Mouse (Mus musculus): ENCODE measurements around the gene Eps8l2. TPM values are rescaled to one million over a fixed set of nuclear protein-coding genes. Genes with fewer than 3 reads are reported as not detected.

Gene Eps8l2
- total and polyA plus RNA-seq, 2 experiments from 2014 or later: 0.48 to 2.4 TPM

DNA sequence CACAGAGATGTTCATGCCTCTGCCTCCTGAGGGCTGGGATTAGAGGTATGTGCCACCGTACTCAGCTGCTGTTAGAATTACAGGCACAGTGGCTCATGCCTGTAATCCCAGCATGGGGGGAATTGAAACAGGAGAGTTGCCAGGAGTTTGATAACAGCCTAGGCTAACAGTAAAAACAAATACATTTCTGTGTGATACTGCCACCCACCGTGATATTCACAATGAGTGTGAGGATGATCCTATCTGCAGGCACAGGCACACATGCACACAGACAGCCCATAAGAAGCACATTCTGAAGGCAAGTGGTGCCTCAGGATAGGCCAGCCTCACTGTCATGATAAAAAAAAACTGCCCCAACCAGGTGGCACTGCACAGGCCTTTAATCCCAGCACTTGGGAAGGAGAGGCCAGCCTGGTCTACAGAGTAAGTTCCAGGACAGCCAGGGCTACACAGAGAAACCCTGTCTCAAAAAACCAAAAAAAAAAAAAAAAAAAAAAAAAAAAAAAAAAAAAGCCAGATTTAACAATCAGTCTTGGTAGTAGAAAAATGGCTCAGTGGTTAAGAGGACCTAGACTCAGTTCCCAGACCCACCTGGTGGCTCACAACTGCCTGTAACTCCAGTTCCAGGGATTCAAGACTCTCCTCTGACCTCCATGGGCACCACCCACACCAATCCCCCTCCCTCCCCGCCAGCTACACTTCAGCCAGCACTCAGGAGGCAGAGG is 40.6 kb upstream of the Eps8l2 start:
- peaks cover 23% of the 10 kb centered on the region for H3K27me3 ChIP-seq (ENCODE audit: insufficient read depth, low read length)
- H3K27ac ChIP-seq (ENCODE audit: low read depth, low read length): no peak overlapping the region
- no peak overlapping the region for H3K4me2 ChIP-seq (ENCODE audit: low read depth, low read length, poor library complexity, severe bottlenecking)
- peaks cover 3% of the 10 kb centered on the region; the same call in 1 of the 2 replicates for H3K4me1 ChIP-seq (ENCODE audit: insufficient read depth, low read length)
- WGBS: 73% methylated on average over 3 of the region's 3 CpGs
- no peak overlapping the region for H3K4me3 ChIP-seq (ENCODE audit: low read depth, low read length)
- H3K36me3 ChIP-seq (ENCODE audit: insufficient read depth, low read length): peaks cover 48% of the 10 kb centered on the region
- no peak overlapping the region for H3K9ac ChIP-seq (replicated peaks; ENCODE audit: low read length, poor library complexity, severe bottlenecking)
- no peaks in the 10 kb centered on the region for H3K9me3 ChIP-seq (ENCODE audit: low read length)
- TF ChIP-seq CTCF (IDR thresholded peaks at IDR 0.05): no peak
- DNase-seq (ENCODE audit: low spot score): no peak
- no peak for ATAC-seq (ENCODE audit: low FRiP score)

DNA sequence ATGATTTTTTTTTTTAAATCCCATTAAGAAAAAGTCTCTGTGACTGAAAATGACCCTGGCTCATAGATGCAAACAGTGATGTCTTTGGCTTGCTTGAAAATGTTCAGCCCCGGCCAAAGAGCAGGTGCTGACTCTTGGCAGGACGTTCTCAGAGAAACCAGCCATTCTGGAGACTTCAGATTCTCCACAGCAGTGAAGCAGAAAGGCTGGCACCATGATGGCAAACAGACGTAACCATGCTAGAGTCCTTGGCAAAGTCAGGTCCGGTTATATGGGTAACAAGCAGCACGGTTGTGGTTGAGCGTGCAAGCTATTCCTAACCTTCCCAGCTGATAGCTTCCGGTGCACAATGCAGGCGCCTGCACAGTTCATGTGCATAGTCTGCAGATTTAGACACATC is 39.5 kb upstream of the Eps8l2 start:
- no peak for TF ChIP-seq CTCF (IDR thresholded peaks at IDR 0.05)
- no peaks in the 10 kb centered on the region for H3K9me3 ChIP-seq (ENCODE audit: low read length)
- WGBS: 94% methylated on average over 8 of the region's 8 CpGs
- no peak overlapping the region for H3K4me3 ChIP-seq (ENCODE audit: low read depth, low read length)
- peaks cover 50% of the 10 kb centered on the region for H3K36me3 ChIP-seq (ENCODE audit: insufficient read depth, low read length)
- H3K4me1 ChIP-seq (ENCODE audit: insufficient read depth, low read length): no peaks in the 10 kb centered on the region
- peaks cover 14% of the 10 kb centered on the region for H3K27me3 ChIP-seq (ENCODE audit: insufficient read depth, low read length)
- H3K27ac ChIP-seq (ENCODE audit: low read depth, low read length): no peak overlapping the region
- DNase-seq (ENCODE audit: low spot score) (no peak), ATAC-seq (ENCODE audit: low FRiP score) (no peak)
- no peak overlapping the region for H3K9ac ChIP-seq (replicated peaks; ENCODE audit: low read length, poor library complexity, severe bottlenecking)
- no peak overlapping the region for H3K4me2 ChIP-seq (ENCODE audit: low read depth, low read length, poor library complexity, severe bottlenecking)

DNA sequence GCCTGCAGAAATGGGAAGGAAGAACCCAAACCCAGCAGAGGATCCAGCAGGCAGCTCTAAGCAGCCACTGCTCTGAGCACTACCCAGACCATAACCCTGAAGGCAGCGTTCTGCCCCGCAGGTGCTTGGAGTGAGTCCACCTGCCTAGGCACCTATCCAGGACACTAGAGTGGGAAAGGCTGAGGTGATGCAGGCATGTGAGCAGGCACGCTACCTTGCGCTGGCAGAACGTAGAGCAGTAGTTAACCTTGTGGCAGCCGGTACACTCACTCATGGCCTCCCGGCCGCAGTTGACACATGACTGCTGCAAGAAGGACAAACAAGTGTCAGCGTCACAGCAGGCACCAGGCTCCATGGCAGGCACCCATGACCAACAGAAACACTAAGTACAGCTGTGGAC is 37.3 kb upstream of the Eps8l2 start:
- Histone ChIP-seq H3K36me3 (ENCODE audit: insufficient read depth, low read length) (peaks cover 67% of the 10 kb centered on the region), H3K27me3 (ENCODE audit: insufficient read depth, low read length) (no peaks in the 10 kb centered on the region), H3K4me2 (ENCODE audit: low read depth, low read length, poor library complexity, severe bottlenecking) (no peak overlapping the region), H3K27ac (ENCODE audit: low read depth, low read length) (no peak overlapping the region), H3K4me3 (ENCODE audit: low read depth, low read length) (no peak overlapping the region), H3K9me3 (ENCODE audit: low read length) (no peaks in the 10 kb centered on the region), H3K4me1 (ENCODE audit: insufficient read depth, low read length) (no peaks in the 10 kb centered on the region), H3K9ac (replicated peaks; ENCODE audit: low read length, poor library complexity, severe bottlenecking) (no peak overlapping the region)
- no peak for TF ChIP-seq CTCF (IDR thresholded peaks at IDR 0.05)
- WGBS: 96% methylated on average over 9 of the region's 9 CpGs
- ATAC-seq (ENCODE audit: low FRiP score) (no peak), DNase-seq (ENCODE audit: low spot score) (no peak)

DNA sequence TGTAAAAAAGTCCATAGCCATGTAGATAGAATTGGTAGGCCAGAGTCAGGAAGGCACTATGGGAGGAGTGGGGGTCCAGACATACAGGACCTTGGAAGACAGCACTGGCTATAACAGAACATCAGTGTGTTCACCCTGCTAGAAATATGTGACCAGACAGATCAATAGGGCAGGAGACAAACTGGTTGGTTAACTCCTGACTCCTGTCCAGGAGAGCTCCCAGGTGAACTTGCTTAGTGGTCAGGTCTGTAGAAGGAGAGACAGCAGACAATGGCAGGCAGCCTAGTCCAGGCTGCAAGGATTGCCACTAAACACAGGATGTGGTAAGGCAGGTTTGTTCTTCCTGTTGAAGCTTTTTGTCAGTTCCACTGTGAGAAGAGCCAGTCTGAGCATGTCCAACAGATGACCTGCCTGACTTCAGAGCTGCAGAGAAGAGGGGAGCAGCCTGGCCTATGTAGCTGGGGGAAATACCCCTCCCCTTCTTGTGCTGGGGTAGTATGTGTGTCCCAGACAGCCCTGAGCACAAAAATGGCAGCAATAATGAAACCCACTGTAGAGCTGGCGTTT is 35.9 kb upstream of the Eps8l2 start:
- Histone ChIP-seq H3K27me3 (ENCODE audit: insufficient read depth, low read length) (no peaks in the 10 kb centered on the region), H3K9ac (replicated peaks; ENCODE audit: low read length, poor library complexity, severe bottlenecking) (no peak overlapping the region), H3K4me1 (ENCODE audit: insufficient read depth, low read length) (no peaks in the 10 kb centered on the region), H3K27ac (ENCODE audit: low read depth, low read length) (no peak overlapping the region), H3K9me3 (ENCODE audit: low read length) (no peaks in the 10 kb centered on the region), H3K4me2 (ENCODE audit: low read depth, low read length, poor library complexity, severe bottlenecking) (no peak overlapping the region), H3K4me3 (ENCODE audit: low read depth, low read length) (no peak overlapping the region), H3K36me3 (ENCODE audit: insufficient read depth, low read length) (peaks cover 70% of the 10 kb centered on the region)
- no peak for TF ChIP-seq CTCF (IDR thresholded peaks at IDR 0.05)
- 88% methylated on average over 1 of the region's 1 CpGs for WGBS
- ATAC-seq (ENCODE audit: low FRiP score): no peak
- no peak for DNase-seq (ENCODE audit: low spot score)

DNA sequence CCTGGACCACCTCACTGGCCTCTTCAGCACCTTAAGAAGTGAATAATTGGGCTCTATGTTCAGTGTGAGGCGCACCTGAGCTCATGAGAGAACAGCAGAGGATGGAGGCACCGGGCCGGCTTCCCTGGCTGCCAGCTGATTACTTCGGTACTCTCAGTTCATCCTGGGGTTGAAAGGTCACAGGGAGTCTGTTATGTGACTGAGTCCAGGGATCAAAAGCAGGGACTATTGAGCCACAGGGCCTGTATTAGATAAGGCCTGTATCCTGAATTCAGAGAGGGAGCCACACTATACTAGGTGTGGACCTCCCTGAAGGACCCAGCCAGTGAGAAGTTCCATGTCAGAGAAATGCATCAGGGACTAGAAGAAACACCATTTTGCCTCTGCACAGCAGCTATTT is 34.1 kb upstream of the Eps8l2 start:
- no peaks in the 10 kb centered on the region for H3K4me1 ChIP-seq (ENCODE audit: insufficient read depth, low read length)
- no peaks in the 10 kb centered on the region for H3K27me3 ChIP-seq (ENCODE audit: insufficient read depth, low read length)
- no peak overlapping the region for H3K4me2 ChIP-seq (ENCODE audit: low read depth, low read length, poor library complexity, severe bottlenecking)
- 98% methylated on average over 4 of the region's 4 CpGs for WGBS
- no peaks in the 10 kb centered on the region for H3K9me3 ChIP-seq (ENCODE audit: low read length)
- no peak overlapping the region for H3K4me3 ChIP-seq (ENCODE audit: low read depth, low read length)
- H3K9ac ChIP-seq (replicated peaks; ENCODE audit: low read length, poor library complexity, severe bottlenecking): no peak overlapping the region
- H3K27ac ChIP-seq (ENCODE audit: low read depth, low read length): no peak overlapping the region
- DNase-seq (ENCODE audit: low spot score): no peak
- H3K36me3 ChIP-seq (ENCODE audit: insufficient read depth, low read length): peaks cover 77% of the 10 kb centered on the region
- no peak for ATAC-seq (ENCODE audit: low FRiP score)
- TF ChIP-seq CTCF (IDR thresholded peaks at IDR 0.05): no peak

DNA sequence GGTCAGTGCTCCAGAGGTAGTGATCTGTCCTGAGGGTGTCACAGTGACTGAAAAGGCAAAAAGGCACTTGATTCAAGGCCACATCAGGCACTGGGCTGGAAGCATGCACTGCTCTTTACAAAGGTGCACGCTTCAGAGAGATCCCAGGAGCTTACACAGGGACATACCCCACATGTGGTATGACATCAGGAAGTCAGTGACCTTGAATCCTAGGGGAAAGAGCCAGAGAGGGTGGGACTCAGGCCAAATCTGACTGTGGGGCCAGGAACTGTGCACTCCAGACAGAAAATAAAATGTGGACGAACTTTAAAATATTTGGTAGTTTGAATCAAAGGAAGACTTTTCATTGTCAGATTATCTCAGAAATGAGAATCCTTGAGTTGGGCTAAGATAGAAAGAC is 24.3 kb upstream of the Eps8l2 start:
- TF ChIP-seq CTCF (IDR thresholded peaks at IDR 0.05): no peak
- no peak for ATAC-seq (ENCODE audit: low FRiP score)
- H3K4me3 ChIP-seq (ENCODE audit: low read depth, low read length): no peak overlapping the region
- no peak overlapping the region for H3K27ac ChIP-seq (ENCODE audit: low read depth, low read length)
- no peaks in the 10 kb centered on the region for H3K27me3 ChIP-seq (ENCODE audit: insufficient read depth, low read length)
- H3K9me3 ChIP-seq (ENCODE audit: low read length): no peaks in the 10 kb centered on the region
- 98% methylated on average over 2 of the region's 2 CpGs for WGBS
- H3K36me3 ChIP-seq (ENCODE audit: insufficient read depth, low read length): peaks cover 81% of the 10 kb centered on the region
- no peak overlapping the region for H3K9ac ChIP-seq (replicated peaks; ENCODE audit: low read length, poor library complexity, severe bottlenecking)
- DNase-seq (ENCODE audit: low spot score): no peak
- H3K4me1 ChIP-seq (ENCODE audit: insufficient read depth, low read length): no peaks in the 10 kb centered on the region
- no peak overlapping the region for H3K4me2 ChIP-seq (ENCODE audit: low read depth, low read length, poor library complexity, severe bottlenecking)
